Mouse (Mus musculus): ENCODE data around the gene Pygo2. TPM values are rescaled to one million over a fixed set of nuclear protein-coding genes. Genes with fewer than 3 reads are reported as not detected.

Pygo2 gene
- polyA plus RNA-seq, 1 experiment = 45.4 TPM

- no peak for TF ChIP-seq CTCF (IDR thresholded peaks at IDR 0.05; ENCODE audit: control insufficient read depth, insufficient read depth, low read length)
- H3K4me3 ChIP-seq (replicated peaks; ENCODE audit: control insufficient read depth, low read depth, low read length) = peak overlapping the region; percentile 70
- no peaks in the 10 kb centered on the region; the same call in none of the 2 replicates for H3K4me1 ChIP-seq (ENCODE audit: control insufficient read depth, insufficient read depth, low read length)
- H3K27ac ChIP-seq (ENCODE audit: control insufficient read depth, insufficient read depth, low read depth, low read length, poor library complexity) = peak overlapping the region; percentile 72
- WGBS = 16% methylated on average over 19 of the region's 19 CpGs
Observed at GRCm38 (mm10) chr3:89390699-89391662, 39.0 kb upstream of the Pygo2 start.

GRCm38 (mm10) chr3:89391663-89392511 lies 38.1 kb upstream of the Pygo2 start:
- WGBS = under 1% methylated on average over 55 of the region's 56 CpGs
- peak overlapping the region; percentile 70 for H3K4me3 ChIP-seq (replicated peaks; ENCODE audit: control insufficient read depth, low read depth, low read length)
- no peak for TF ChIP-seq CTCF (IDR thresholded peaks at IDR 0.05; ENCODE audit: control insufficient read depth, insufficient read depth, low read length)
- peak; percentile 11; the same call in 1 of the 2 replicates for TF ChIP-seq POLR2A (IDR thresholded peaks at IDR 0.05; ENCODE audit: borderline replicate concordance, control insufficient read depth, low read depth, low read length)
- H3K4me1 ChIP-seq (ENCODE audit: control insufficient read depth, insufficient read depth, low read length) = no peaks in the 10 kb centered on the region; the same call in 1 of the 2 replicates
- peak overlapping the region; percentile 83 for H3K27ac ChIP-seq (ENCODE audit: control insufficient read depth, insufficient read depth, low read depth, low read length, poor library complexity)

- WGBS = 1% methylated on average over 19 of the region's 24 CpGs
- no peak for TF ChIP-seq CTCF (IDR thresholded peaks at IDR 0.05; ENCODE audit: control insufficient read depth, insufficient read depth, low read length)
- Histone ChIP-seq H3K4me1 (ENCODE audit: control insufficient read depth, insufficient read depth, low read length) (no peaks in the 10 kb centered on the region; the same call in 1 of the 2 replicates), H3K4me3 (replicated peaks; ENCODE audit: control insufficient read depth, low read depth, low read length) (peak overlapping the region; percentile 70), H3K27ac (ENCODE audit: control insufficient read depth, insufficient read depth, low read depth, low read length, poor library complexity) (peak overlapping the region; percentile 71)
Observed at GRCm38 (mm10) chr3:89392871-89393311, 37.1 kb upstream of the Pygo2 start.

- Histone ChIP-seq H3K4me3 (replicated peaks; ENCODE audit: control insufficient read depth, low read depth, low read length) (peak overlapping the region; percentile 75), H3K27ac (ENCODE audit: control insufficient read depth, insufficient read depth, low read depth, low read length, poor library complexity) (peak overlapping the region; percentile 87), H3K4me1 (ENCODE audit: control insufficient read depth, insufficient read depth, low read length) (no peaks in the 10 kb centered on the region; the same call in 1 of the 2 replicates)
- TF ChIP-seq POLR2A (IDR thresholded peaks at IDR 0.05; ENCODE audit: borderline replicate concordance, control insufficient read depth, low read depth, low read length) (peak; percentile 67), CTCF (IDR thresholded peaks at IDR 0.05; ENCODE audit: control insufficient read depth, insufficient read depth, low read length) (no peak)
- under 1% methylated on average over 15 of the region's 15 CpGs for WGBS
Observed at GRCm38 (mm10) chr3:89393605-89394004, 36.4 kb upstream of the Pygo2 start.

- WGBS = under 1% methylated on average over 42 of the region's 42 CpGs
- TF ChIP-seq POLR2A (IDR thresholded peaks at IDR 0.05; ENCODE audit: borderline replicate concordance, control insufficient read depth, low read depth, low read length) (peak; percentile 58; the same call in 1 of the 2 replicates), CTCF (IDR thresholded peaks at IDR 0.05; ENCODE audit: control insufficient read depth, insufficient read depth, low read length) (peak; percentile 16; the same call in 1 of the 2 replicates)
- no peaks in the 10 kb centered on the region; the same call in 1 of the 2 replicates for H3K4me1 ChIP-seq (ENCODE audit: control insufficient read depth, insufficient read depth, low read length)
- peak within 1 kb of the TSS; percentile 75 for H3K4me3 ChIP-seq (replicated peaks; ENCODE audit: control insufficient read depth, low read depth, low read length)
- peak within 1 kb of the TSS; percentile 87 for H3K27ac ChIP-seq (ENCODE audit: control insufficient read depth, insufficient read depth, low read depth, low read length, poor library complexity)
Observed at GRCm38 (mm10) chr3:89394006-89394893, 35.8 kb upstream of the Pygo2 start, which contains the start of gene Zbtb7b. Gene Zbtb7b (minus strand): TSS chr3:89394776.

GRCm38 (mm10) chr3:89394894-89395256 lies 35.1 kb upstream of the Pygo2 start:
- Histone ChIP-seq H3K4me1 (ENCODE audit: control insufficient read depth, insufficient read depth, low read length) (no peaks in the 10 kb centered on the region; the same call in 1 of the 2 replicates), H3K27ac (ENCODE audit: control insufficient read depth, insufficient read depth, low read depth, low read length, poor library complexity) (peak overlapping the region; percentile 87), H3K4me3 (replicated peaks; ENCODE audit: control insufficient read depth, low read depth, low read length) (peak overlapping the region; percentile 42)
- no peak for TF ChIP-seq POLR2A (IDR thresholded peaks at IDR 0.05; ENCODE audit: borderline replicate concordance, control insufficient read depth, low read depth, low read length)
- no peak for TF ChIP-seq CTCF (IDR thresholded peaks at IDR 0.05; ENCODE audit: control insufficient read depth, insufficient read depth, low read length)
- WGBS = 2% methylated on average over 12 of the region's 12 CpGs

- Histone ChIP-seq H3K4me3 (replicated peaks; ENCODE audit: control insufficient read depth, low read depth, low read length) (peak overlapping the region; percentile 42), H3K27ac (ENCODE audit: control insufficient read depth, insufficient read depth, low read depth, low read length, poor library complexity) (no peak overlapping the region), H3K4me1 (ENCODE audit: control insufficient read depth, insufficient read depth, low read length) (no peaks in the 10 kb centered on the region; the same call in 1 of the 2 replicates)
- TF ChIP-seq CTCF (IDR thresholded peaks at IDR 0.05; ENCODE audit: control insufficient read depth, insufficient read depth, low read length) (no peak), POLR2A (IDR thresholded peaks at IDR 0.05; ENCODE audit: borderline replicate concordance, control insufficient read depth, low read depth, low read length) (no peak)
- 4% methylated on average over 10 of the region's 10 CpGs for WGBS
Observed at GRCm38 (mm10) chr3:89395419-89395805, 34.6 kb upstream of the Pygo2 start.
